Mouse (Mus musculus) regulatory T cell (primary cell): ENCODE measurements at regions not wholly inside any gene's neighbourhood (a gene's known extent, or its start where the extent isn't known, plus 50 kb on each side); places are given as distances from the start of the nearest gene placed in this dataset.

ENCODE experiments used
- in situ Hi-C: fragments of 300-600 bp; cut with MboI, MseI; formaldehyde crosslinking; loops from one replicate; pipeline ENCODE4 v1.15.1; 2025; ENCODE audit warnings: high pct_unique_total_duplicates

DNA sequence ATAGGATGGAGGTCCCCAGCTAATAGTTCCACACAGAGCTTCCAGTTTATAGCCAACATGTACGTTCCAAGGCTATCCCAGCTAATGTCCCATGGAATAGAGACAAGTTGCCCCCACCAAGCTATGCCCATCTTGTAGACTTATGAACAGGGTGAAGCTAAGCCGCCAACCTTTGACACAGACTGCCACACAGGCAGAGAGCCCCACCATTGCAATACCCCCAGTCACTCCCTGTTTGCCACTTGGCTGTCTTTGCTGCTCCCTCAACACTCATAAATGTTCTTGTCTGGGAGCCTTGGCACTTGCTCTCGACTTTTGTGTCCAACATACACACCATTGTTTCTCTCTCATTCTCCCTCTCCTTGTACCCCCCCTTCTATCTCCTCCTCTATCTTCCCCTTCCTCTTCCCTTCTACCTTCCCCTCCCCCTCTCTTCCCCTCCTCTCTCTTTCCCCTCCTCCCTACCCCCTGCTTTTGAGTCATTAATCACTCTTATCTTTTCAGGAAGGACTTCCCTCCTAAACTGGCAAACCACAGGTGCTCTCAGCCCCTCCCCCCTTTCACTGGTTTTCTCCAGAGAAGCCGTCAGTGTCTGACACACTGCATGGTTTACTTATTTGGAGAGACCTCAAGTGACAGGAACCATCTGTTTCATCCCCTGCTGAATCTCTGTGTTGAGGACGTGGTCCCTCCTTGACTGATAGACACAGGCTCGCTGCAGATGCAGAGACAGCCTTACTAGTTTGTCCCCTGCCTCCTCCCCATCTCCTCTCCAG is 148.2 kb downstream of the Kdr start:
- in situ Hi-C loops, result no loop called here

DNA sequence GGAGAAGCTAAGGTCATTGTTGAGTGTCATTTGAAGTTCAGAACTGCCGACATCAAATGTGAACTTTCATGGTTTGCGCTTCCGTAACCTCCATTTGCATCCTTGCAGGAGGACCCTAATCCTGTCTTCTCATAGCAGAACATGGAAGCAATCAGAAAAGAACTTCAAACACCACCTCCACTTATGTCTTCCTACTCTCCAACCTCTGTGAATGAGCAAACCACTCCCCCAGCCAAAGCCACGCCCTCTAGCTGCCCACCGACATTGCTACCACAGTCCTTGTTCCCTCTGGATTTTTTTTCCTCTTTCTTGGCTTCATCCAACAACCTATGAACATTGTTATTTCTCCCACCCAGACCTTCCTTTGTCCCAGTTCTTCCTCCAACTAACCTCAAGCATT is 149.9 kb downstream of the Kdr start:
- in situ Hi-C loops, result no loop called here

DNA sequence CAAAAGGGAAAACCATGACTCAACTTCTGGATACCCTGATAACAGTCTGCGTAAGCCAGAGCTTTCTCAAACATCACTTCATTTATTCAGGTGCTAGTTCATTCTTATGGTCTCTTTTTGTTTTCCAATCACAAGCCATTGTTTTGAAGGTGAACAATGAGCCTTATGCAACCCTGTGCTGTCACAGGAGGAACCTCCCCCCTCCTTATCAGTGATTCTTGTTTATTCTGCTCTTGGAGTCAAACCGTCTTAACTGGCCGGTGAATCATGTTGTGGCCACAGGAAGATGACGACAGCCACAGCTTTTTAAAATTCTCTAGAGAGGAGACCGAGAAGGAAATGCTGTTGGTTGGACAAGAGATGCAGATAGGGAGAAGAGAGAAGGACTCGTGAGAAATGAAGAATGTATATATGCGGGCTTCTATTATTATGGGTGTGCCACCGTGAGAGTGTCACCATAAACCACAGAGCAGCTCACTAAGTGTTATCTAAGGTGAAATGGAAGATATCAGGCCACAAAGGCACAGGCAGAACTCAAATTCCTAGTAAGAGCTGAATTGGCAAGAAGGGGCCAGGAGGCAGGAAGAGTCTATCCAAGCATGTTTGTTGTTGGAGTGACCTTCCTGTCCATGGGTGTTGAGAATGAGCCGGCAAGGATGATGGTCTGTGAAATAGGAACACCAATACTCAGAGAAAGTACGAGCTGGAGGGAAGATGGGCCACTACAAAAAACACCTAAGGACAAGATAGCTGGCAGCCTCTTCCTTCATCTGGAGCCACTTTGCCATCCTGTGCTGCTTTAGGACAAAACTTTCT is 151.8 kb downstream of the Kdr start:
- in situ Hi-C loops, result no loop called here

DNA sequence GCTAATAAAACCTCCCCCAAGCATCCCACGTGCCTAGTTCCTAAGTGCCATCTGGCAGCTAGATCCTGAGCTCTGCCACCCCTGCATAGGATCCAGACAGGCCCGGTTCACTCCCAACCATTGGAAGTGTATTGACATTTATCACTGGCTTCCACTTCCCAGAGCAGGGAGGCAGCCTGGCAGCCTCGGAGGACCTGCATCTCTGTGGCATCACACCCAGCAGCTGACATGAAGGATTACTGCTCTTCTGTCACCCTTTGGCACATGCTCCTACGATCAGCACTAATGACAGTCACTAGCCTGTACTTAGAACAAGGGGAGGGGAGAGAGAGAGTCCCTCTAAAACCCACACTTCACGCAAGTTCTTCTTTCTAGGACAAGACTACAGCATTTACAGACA is 152.7 kb downstream of the Kdr start:
- in situ Hi-C loops, result no loop called here

DNA sequence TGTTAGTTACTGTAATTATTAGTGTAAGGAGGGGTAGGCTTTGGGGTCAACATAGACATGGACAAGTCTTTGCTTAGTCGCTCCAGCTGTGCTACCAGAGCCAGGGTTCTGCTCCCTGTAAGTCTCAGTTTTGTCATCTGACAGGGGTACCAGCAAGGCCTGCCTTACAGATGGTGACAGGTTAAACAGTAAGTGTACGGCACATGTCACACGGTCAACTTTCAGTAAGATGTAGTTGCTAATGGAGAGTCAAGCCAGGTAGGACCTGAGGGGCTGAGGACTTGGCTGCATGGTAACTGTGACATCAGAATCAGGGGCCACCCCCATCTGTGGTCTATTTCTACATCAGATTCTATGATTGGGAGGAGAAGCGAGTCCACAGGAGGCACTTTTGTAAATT is 153.6 kb downstream of the Kdr start:
- in situ Hi-C loops, result no loop called here

DNA sequence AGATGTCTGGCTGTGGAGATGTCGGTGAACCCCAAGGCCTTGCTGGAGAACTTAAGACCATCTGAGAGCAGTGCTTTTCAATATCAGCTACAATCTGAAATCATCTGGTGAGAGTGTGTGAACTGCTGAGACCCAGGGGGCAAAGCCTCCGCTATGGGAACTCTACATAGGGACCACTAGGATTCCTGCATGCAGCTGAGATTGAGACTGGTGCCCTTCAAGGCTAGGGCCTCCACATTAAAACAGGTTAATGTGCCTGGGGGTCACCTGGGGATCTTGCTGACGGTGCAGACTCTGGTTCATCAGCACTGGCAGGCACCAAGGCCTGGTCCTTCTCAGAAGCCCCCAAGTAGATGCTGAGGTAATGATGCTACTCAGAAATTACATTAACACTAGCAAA is 154.6 kb downstream of the Kdr start:
- in situ Hi-C loops, result no loop called here

DNA sequence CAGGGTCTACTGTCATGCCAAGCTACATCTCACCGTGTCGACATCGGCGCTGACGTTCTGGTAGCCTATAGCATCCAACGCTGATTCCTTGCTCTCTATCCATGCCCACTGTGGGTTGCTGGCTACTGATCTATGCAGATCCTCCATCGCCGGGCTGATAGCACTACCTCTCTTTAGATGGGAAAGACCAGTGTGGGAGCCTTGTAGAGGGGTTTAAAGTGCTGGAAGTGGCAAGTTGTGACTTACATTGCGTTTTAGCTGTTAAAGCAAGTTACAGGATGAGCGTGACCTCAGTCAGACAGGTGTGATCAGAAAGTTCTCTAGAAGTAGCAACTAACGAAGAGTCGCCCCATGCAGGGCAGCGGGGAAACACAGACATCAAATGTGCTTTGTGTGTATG is 160.9 kb downstream of the Kdr start:
- in situ Hi-C loops, result no loop called here

DNA sequence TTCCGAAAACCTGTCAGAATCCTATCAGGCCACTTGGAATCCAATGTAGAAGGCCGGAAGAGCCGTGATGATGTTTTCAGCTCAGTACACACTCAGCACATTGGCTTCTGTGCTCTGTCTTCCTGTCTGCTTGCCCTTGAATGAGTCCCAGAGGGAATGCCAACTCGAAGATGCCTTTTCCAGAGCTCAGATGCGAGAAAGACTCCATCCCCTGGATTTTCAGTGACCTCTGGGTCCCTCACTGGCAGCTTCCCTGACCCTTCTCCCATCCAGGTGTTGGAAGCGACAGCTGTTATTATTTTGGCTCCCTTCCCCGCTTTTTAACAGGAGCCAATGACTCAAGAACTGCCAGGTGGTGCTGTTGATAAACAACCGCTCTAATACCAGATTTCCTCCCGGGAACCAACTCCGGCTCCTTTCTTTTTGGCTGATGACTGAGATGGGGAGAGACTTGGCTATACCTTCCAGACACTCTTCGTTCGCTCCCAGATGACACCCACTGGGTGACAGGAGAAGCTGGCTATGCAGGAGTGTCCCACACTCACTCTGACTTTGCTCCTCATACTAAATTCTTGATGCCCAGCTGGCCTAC is 163.8 kb downstream of the Kdr start:
- in situ Hi-C loops, result no loop called here

DNA sequence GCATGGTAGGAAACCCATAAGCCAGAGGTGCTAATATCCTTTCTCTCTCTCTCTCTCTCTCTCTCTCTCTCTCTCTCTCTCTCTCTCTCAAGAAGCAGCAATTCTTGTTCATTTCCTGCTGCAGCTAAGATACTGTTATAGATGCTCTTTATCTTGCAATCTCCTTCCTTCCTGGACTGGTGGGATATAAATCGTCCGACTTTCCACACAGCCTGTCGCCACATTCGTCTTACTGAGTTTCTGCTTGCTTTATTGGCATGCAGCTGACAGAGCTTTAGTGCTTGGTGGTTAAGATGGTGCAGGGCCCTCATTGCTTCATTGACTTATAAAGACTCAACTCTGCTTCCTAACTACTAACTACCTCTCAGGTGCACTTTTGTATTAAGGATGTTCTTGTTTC is 165.6 kb downstream of the Kdr start:
- in situ Hi-C loops, result no loop called here

DNA sequence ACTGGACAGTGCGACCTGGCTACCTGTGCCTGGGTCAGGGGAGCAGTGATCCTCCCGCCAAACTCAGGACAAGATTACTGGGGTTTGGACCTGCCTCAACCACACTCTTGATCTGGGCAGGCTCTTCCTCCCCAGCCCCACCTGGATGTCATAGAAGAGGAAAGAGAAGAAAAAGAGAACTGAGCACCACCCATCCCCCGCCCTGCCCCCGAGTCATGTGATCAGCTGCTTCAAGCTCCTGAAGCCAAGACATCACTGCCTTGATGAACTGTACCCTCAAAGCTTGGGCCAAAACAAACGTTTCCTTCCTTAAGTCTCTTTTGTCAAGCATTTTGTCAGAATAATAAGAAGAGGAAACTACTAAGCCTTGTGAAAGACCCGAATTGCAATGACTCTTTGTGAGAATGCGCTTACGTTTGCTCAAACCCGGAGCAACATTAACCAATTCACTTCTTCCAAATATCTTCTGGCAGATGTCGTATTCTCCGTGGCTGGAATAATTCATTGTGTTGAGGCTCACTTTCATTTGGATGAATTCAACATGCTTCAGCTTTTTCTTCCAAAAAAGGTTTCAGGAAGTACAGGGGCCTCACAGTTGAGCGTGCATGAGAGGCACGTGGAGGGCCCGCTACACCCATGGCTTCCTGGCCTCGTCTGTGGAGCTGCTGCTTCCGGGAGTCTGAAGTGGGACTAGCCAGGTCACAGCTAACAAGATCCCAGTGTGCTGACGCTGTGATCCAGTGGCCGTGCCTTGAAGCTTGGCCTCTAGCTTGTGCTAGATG is 169.5 kb downstream of the Kdr start:
- in situ Hi-C loops, result no loop called here

DNA sequence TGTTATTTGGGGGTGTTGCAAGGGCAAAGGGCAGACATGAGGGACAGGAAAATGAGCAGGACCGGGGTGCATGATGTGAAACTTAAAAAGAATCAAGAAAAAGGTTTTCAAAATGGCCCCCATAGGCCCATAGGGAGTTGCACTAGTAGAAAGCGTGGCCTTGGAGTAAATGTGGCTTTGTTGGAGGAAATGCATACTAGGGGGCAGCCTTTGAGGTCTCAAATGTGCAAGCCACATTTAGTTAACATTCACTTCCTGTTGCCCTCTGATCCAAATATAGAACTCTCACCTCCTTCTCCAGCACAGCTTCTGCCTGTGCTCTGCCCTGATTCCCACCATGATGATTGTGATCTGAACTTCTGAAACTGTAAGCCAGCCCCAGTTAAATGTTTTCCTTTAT is 173.2 kb downstream of the Kdr start:
- in situ Hi-C loops, result no loop called here

DNA sequence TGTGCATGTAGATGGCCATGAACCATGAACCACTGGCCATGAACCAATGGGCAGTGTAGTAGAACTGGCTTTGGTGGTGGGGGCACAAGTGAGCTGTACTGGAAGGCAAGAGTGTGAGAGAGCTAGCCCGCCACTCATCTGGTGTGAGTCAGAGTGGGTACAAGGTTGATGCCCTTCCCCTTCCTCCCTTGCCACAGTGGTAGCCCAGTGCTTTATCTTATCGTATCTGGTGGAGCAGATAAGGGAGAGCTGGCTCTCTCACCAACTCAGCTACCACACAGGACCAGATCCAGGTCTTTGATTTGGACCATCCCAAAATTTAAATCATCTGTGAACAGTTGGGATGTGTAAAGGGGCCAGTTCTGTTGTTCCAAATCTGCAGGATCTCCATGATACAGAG is 173.9 kb downstream of the Kdr start:
- in situ Hi-C loops, result no loop called here

DNA sequence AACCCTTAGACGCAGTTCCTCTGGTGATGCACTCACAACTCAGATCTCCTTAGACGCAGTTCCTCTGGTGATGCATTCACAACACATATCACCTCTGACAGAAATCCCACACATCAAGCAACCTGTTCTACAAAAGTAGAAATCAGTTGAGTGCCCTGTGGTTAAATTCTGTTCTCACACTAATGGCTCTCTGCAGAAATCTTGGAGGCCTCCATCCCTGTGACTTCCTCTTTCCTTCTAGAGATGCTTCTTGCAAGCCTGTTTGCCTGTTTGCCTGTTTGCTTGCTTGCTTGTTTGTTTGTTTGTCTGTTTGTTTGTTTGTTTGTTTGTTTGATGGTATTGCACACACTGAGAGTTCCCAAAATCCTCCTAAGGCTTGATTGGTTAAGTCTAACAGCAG is 175.2 kb downstream of the Kdr start:
- in situ Hi-C loops, result no loop called here

DNA sequence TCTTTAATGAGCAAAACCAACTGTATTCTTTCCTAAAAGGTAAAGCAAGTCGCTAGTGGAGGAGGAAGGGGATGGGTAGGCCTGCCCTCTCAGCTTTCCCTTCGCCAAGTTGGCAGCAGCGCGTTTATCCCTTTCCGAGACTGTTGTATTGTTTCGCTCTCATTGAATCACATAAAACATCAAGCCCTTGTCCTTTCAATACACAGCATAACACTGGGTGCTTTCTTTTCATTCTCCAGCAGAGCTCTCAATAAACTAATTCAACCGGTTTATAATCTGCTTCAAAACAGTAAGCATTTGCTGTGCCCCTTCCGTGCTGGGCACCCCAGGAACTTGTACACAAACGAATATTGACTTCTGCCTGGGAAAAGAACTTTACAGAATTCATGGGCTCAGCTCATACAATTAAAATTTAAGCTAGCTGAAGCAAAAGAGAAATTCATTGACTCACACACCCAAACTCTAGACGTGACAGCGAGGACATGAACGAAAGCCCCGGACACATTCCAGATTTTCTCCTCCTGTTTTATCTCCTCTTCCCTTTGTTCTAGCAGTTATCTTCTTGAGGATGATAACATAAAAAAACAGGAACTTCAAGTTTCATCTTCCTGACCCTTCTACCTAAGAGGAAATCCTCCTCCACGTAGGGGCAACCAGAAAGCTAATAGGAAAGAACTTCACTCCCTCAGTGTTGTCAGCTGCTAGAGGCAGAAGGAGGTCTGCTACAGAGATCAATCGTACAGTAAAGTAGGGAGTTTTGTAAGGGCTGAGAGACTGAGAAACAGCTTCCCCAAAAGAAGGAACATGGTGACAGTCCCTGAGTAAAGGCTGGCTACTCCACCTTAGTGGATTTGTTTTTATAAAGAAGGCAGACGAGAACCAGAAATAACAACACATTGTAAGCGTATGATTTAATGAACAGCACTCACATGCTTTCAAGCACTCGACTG is 177.9 kb downstream of the Kdr start:
- in situ Hi-C loops, result no loop called here

DNA sequence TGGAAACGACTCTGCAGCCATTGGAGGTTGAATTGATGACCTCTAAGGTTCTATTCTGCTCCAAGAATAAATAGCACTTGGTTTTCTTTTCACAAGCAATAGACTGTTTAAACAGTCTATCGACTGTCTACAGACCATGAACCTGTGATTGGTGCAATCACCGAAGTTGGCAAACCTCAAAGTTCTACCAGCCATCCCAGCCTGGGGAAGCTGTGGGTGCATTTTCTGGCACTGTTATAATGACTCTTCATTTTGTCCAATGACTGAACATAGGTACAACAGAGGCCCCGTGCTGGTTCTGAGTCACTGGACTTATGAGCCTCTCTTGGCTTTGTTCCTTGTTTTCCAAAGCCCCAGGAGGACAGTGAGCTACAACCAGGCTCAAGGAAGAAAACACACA is 178.6 kb downstream of the Kdr start:
- in situ Hi-C loops, result no loop called here

DNA sequence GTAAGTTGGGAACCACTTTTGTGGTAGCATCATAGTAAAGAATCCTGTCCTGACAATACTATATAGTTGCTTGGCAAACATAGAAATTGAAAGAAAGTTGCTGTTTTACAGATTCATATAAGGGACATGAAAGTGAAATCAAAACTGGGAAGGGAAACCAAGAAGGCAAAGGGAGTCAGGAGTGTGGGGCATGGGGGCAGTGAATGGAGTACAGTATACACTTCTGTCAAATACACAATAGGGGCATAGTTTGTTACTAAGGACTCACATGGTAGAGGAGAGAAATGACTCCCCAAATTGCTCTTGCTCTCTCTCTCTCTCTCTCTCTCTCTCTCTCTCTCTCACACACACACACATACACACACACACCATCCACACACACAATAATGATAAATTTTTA is 185.1 kb downstream of the Kdr start:
- in situ Hi-C loops, result no loop called here

DNA sequence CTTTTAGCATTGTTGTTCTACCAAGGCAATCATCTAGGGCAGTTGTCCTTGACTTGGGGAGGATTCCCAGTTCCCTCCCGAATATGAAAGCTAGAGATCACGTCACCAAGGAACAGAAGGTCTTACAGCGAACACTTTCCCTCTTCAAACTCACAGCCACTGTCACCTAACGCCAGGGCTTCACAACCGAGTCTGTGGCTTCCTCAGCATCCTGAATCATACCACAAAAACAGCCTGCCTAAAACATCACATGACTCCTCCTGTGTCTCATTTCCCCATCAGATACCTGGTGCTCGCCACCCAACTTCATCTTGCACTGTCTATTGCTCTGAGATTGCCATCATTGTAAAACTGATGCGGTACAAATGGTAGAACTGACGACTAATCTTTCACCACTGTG is 186.5 kb downstream of the Kdr start:
- in situ Hi-C loops, result no loop called here

DNA sequence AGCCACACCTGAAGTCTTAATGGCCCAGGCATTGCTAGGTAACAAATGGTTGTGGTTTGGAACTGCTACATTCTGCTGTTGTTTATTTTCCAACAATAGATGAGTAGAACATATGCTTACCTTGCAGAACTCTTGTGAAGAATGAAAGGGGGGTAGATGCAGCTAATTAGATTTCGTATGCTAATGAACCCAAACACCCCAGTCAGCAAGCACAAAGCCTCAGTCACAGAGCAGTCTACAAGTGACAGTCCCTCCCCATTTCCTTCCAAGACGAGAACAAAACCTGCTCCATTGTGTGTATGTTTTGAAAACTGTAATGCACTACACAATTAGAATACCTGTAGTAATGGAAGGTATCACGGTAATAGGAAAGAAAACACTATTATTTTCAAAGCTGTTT is 190.2 kb downstream of the Kdr start:
- in situ Hi-C loops, result no loop called here

DNA sequence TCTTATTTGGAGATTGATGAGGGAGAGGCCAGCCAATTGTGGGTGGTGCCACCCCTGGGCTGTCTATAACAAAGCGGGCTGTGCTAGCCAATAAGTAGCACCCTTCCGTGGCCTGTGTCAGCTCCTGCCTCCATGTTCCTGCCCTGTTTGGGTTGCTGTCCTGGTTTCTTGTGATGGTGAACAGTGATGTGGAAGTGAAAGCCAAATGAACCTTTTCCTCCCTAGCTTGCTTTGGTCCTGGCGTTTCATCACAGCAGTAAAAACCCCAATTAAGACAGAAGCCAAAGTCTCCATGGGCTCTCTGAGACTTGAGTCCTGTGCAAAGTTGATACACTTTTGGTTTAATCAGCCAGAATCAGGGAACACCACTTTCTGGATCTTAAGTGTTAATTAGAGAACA is 192.1 kb downstream of the Kdr start:
- in situ Hi-C loops, result no loop called here

DNA sequence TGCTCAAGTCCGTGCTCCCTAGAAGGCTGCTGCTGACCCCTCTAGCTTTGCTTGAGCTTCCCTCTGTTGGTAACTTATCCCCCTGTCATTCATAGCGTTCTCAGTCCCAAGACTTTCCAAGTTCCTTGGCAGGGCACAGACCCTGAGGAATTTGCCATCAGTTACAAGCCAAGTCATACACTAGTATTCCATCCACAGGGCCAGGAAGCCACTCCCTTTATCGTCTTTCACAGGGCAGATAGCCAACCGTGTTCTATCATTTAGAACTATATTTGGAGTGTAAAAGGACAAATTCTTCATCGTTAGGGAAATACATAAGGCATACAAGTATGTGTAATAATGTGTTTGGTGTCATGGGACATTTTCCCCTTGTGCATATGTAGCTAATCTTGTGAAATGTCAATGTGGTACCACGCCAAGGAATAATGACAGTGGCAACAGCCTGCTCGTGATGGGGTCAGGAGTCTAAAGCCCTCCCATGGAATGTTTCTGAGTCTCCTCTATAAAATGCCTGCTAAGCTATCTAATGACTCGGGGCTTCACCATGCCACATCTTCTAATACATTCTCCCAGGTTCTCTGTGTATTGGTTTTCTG is 193.2 kb downstream of the Kdr start:
- in situ Hi-C loops, result no loop called here

DNA sequence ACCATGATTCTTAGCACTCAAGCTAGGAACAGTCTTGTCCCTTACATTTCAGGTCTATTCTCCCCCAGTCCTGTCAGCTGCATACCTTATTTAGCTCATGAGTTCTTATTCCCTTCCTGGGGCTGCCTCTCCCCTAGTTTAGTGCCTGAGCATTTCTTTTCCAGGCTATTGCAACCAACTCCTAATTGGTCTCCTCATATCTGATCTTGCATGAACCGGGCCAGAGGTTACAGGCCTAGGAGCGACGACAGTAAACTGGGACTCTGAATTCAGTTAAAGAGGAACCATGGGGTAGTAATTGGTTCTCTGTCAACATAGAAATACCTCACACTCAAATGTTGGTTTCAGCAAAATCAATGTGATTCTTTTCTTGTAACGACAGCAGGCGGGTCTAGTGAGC is 195.9 kb downstream of the Kit start:
- in situ Hi-C loops, result no loop called here
